Mouse (Mus musculus): Measurements from ENCODE around the gene Smyd2. TPM values are rescaled to one million over a fixed set of nuclear protein-coding genes. Genes with fewer than 3 reads are reported as not detected.

Gene Smyd2
- polyA plus RNA-seq, 1 experiment from 2014 or later, result 92.6 TPM

GRCm38 (mm10) chr1:189855739-189856138 lies 66.4 kb downstream of the Smyd2 start:
- no peaks in the 10 kb centered on the region for H3K9me3 ChIP-seq (replicated peaks)
- H3K4me3 ChIP-seq (replicated peaks), result no peak overlapping the region
- no peaks in the 10 kb centered on the region for H3K36me3 ChIP-seq
- H3K27me3 ChIP-seq (replicated peaks), result no peaks in the 10 kb centered on the region
- WGBS, result 96% methylated on average over 5 of the region's 5 CpGs
- H3K4me1 ChIP-seq, result peaks cover 8% of the 10 kb centered on the region; the same call in 1 of the 2 replicates
- no peak for ATAC-seq (ENCODE audit: low FRiP score)
- H3K9ac ChIP-seq (replicated peaks), result no peak overlapping the region
- no peak overlapping the region for H3K4me2 ChIP-seq
- H3K27ac ChIP-seq (replicated peaks), result no peak overlapping the region

GRCm38 (mm10) chr1:189854646-189855045 lies 67.5 kb downstream of the Smyd2 start:
- H3K36me3 ChIP-seq, result peaks cover 2% of the 10 kb centered on the region; the same call in 1 of the 2 replicates
- H3K4me1 ChIP-seq, result peaks cover 8% of the 10 kb centered on the region; the same call in 1 of the 2 replicates
- H3K27ac ChIP-seq (replicated peaks), result no peak overlapping the region
- no peak overlapping the region for H3K4me3 ChIP-seq (replicated peaks)
- ATAC-seq (ENCODE audit: low FRiP score), result no peak
- H3K27me3 ChIP-seq (replicated peaks), result no peaks in the 10 kb centered on the region
- no peak overlapping the region for H3K9ac ChIP-seq (replicated peaks)
- H3K4me2 ChIP-seq, result no peak overlapping the region
- WGBS, result 89% methylated on average over 13 of the region's 13 CpGs
- no peaks in the 10 kb centered on the region for H3K9me3 ChIP-seq (replicated peaks)

- no peak overlapping the region for H3K9ac ChIP-seq (replicated peaks)
- 90% methylated on average over 7 of the region's 7 CpGs for WGBS
- no peak overlapping the region for H3K27ac ChIP-seq (replicated peaks)
- no peak overlapping the region for H3K4me3 ChIP-seq (replicated peaks)
- no peaks in the 10 kb centered on the region for H3K4me1 ChIP-seq
- no peaks in the 10 kb centered on the region for H3K9me3 ChIP-seq (replicated peaks)
- no peak for ATAC-seq (ENCODE audit: low FRiP score)
- H3K4me2 ChIP-seq, result no peak overlapping the region
- H3K36me3 ChIP-seq, result peaks cover 2% of the 10 kb centered on the region; the same call in 1 of the 2 replicates
- H3K27me3 ChIP-seq (replicated peaks), result no peaks in the 10 kb centered on the region
These were observed 69.7 kb downstream of the Smyd2 start for GRCm38 (mm10) chr1:189852456-189852855.

- ATAC-seq (ENCODE audit: low FRiP score), result no peak
- no peaks in the 10 kb centered on the region for H3K4me1 ChIP-seq
- WGBS, result 86% methylated on average over 5 of the region's 5 CpGs
These were observed 70.1 kb downstream of the Smyd2 start for GRCm38 (mm10) chr1:189852051-189852450.

GRCm38 (mm10) chr1:189849550-189849949 lies 72.6 kb downstream of the Smyd2 start:
- 81% methylated on average over 11 of the region's 11 CpGs for WGBS
- no peak for ATAC-seq (ENCODE audit: low FRiP score)
- H3K36me3 ChIP-seq, result peaks cover 2% of the 10 kb centered on the region; the same call in 1 of the 2 replicates
- H3K4me1 ChIP-seq, result no peaks in the 10 kb centered on the region
- H3K9me3 ChIP-seq (replicated peaks), result no peaks in the 10 kb centered on the region
- H3K27ac ChIP-seq (replicated peaks), result no peak overlapping the region
- H3K4me3 ChIP-seq (replicated peaks), result no peak overlapping the region
- H3K27me3 ChIP-seq (replicated peaks), result no peaks in the 10 kb centered on the region
- no peak overlapping the region for H3K4me2 ChIP-seq
- H3K9ac ChIP-seq (replicated peaks), result no peak overlapping the region

More at GRCm38 (mm10) chr1:189852051-189852450, 70.1 kb downstream of the Smyd2 start:
- no peak overlapping the region for H3K4me3 ChIP-seq (replicated peaks)
- H3K9ac ChIP-seq (replicated peaks), result no peak overlapping the region
- H3K27me3 ChIP-seq (replicated peaks), result no peaks in the 10 kb centered on the region
- H3K4me2 ChIP-seq, result no peak overlapping the region
- H3K9me3 ChIP-seq (replicated peaks), result no peaks in the 10 kb centered on the region
- no peak overlapping the region for H3K27ac ChIP-seq (replicated peaks)
- peaks cover 2% of the 10 kb centered on the region; the same call in 1 of the 2 replicates for H3K36me3 ChIP-seq

- Histone ChIP-seq H3K36me3 (peaks cover 2% of the 10 kb centered on the region; the same call in 1 of the 2 replicates), H3K4me3 (replicated peaks) (no peak overlapping the region), H3K9ac (replicated peaks) (no peak overlapping the region), H3K4me1 (no peaks in the 10 kb centered on the region), H3K27me3 (replicated peaks) (no peaks in the 10 kb centered on the region), H3K27ac (replicated peaks) (no peak overlapping the region), H3K9me3 (replicated peaks) (no peaks in the 10 kb centered on the region), H3K4me2 (no peak overlapping the region)
- 87% methylated on average over 2 of the region's 2 CpGs for WGBS
- ATAC-seq (ENCODE audit: low FRiP score), result no peak
These were observed 75.8 kb downstream of the Smyd2 start for GRCm38 (mm10) chr1:189846319-189846718.

- no peak overlapping the region for H3K4me2 ChIP-seq
- ATAC-seq (ENCODE audit: low FRiP score), result no peak
- H3K9ac ChIP-seq (replicated peaks), result no peak overlapping the region
- no peaks in the 10 kb centered on the region for H3K36me3 ChIP-seq
- H3K27ac ChIP-seq (replicated peaks), result no peak overlapping the region
- 37% methylated on average over 13 of the region's 13 CpGs for WGBS
- no peaks in the 10 kb centered on the region for H3K27me3 ChIP-seq (replicated peaks)
- H3K4me1 ChIP-seq, result peaks cover 7% of the 10 kb centered on the region
- no peak overlapping the region for H3K4me3 ChIP-seq (replicated peaks)
- no peaks in the 10 kb centered on the region for H3K9me3 ChIP-seq (replicated peaks)
These were observed 88.0 kb downstream of the Smyd2 start for GRCm38 (mm10) chr1:189834166-189834565.

GRCm38 (mm10) chr1:189833351-189833750 lies 88.8 kb downstream of the Smyd2 start:
- H3K27ac ChIP-seq (replicated peaks), result no peak overlapping the region
- WGBS, result 86% methylated on average over 7 of the region's 7 CpGs
- H3K4me2 ChIP-seq, result no peak overlapping the region
- no peaks in the 10 kb centered on the region for H3K36me3 ChIP-seq
- H3K4me1 ChIP-seq, result peaks cover 7% of the 10 kb centered on the region
- no peak for ATAC-seq (ENCODE audit: low FRiP score)
- no peak overlapping the region for H3K9ac ChIP-seq (replicated peaks)
- no peaks in the 10 kb centered on the region for H3K9me3 ChIP-seq (replicated peaks)
- no peak overlapping the region for H3K4me3 ChIP-seq (replicated peaks)
- no peaks in the 10 kb centered on the region for H3K27me3 ChIP-seq (replicated peaks)

- Histone ChIP-seq H3K27ac (replicated peaks) (no peak overlapping the region), H3K4me3 (replicated peaks) (no peak overlapping the region), H3K4me2 (no peak overlapping the region), H3K36me3 (no peaks in the 10 kb centered on the region), H3K27me3 (replicated peaks) (no peaks in the 10 kb centered on the region), H3K9me3 (replicated peaks) (no peaks in the 10 kb centered on the region), H3K9ac (replicated peaks) (no peak overlapping the region), H3K4me1 (peaks cover 7% of the 10 kb centered on the region)
- 9% methylated on average over 12 of the region's 12 CpGs for WGBS
- no peak for ATAC-seq (ENCODE audit: low FRiP score)
These were observed 91.3 kb downstream of the Smyd2 start for GRCm38 (mm10) chr1:189830797-189831232.

Other genes with a start within 250 kb of the Smyd2 start
- gene Cenpf, start 234.3 kb downstream of the Smyd2 start, polyA plus RNA-seq (2015; fragmentation: Nextera tagmentation; extraction: Ambion mirVana), result 11.2 and 24.1 TPM in 2 replicates
- 1.4 and 4.8 TPM in 2 replicates for gene Ptpn14, start 194.1 kb downstream of the Smyd2 start, polyA plus RNA-seq (2015; fragmentation: Nextera tagmentation; extraction: Ambion mirVana)
- gene Prox1, start 248.4 kb upstream of the Smyd2 start, polyA plus RNA-seq (2015; fragmentation: Nextera tagmentation; extraction: Ambion mirVana), result 9.1 and 9.7 TPM in 2 replicates

Data from neural tube, embryonic 15.5 days (tissue).